Mouse (Mus musculus): ENCODE results near the gene Wfdc3. TPM values are rescaled to one million over a fixed set of nuclear protein-coding genes. Genes with fewer than 3 reads are reported as not detected.
A peak's percentile ranks its signal among the peaks of the same experiment; 100 is the strongest.
"Not testable (repeated sequence)": the region's sequence is repeated elsewhere in the genome, so short reads cannot be mapped to it uniquely, and the experiment has no call there.

The Wfdc3 gene
- polyA plus RNA-seq, 1 experiment = 0.23 TPM

DNA sequence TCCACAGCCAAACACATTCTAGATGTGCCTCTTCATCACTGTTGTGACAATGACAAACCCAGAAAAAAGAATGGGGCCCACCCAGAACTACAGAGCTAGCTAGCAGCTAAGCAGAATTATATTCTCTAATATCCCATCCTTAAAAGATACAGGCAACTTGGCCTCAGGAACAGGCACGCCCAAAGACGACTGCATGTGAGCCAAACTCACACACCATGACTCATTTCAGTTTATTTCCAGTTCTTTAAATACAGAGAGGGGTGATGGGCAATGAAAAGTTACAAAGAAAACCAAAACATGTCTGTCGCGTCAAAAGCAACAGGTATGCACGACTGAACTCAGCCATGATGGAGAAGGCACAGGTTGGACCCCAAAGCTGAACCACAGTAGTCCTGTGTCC is 10.3 kb downstream of the Wfdc3 start:
- no peaks in the 10 kb centered on the region for H3K27me3 ChIP-seq (ENCODE audit: control insufficient read depth, insufficient read depth, low read length)

DNA sequence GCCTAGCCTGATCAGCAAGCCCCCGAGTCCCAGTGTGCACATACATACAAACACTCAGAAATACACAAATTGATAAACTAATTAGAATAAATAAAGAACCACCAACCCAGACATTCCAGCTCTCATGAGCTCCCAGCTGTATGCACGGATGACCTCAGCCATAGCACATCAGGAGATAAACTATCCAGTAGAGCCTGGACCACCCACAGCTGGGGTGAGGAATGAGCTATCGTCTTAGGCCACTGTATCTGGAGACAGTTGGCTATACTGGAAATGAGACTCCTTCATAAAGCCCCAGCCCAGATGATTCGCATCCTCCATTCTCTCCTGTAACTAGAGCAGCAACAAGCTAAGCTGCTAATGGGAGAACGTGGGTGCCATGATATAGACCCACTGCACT is 10.9 kb downstream of the Wfdc3 start:
- no peak overlapping the region for H3K27ac ChIP-seq (ENCODE audit: control insufficient read depth, insufficient read depth, low read length)
- no peaks in the 10 kb centered on the region for H3K36me3 ChIP-seq (ENCODE audit: control insufficient read depth, insufficient read depth, low read length)
- H3K4me3 ChIP-seq (ENCODE audit: control insufficient read depth, insufficient read depth, low read length) = no peak overlapping the region
- no peaks in the 10 kb centered on the region for H3K27me3 ChIP-seq (ENCODE audit: control insufficient read depth, insufficient read depth, low read length)
- WGBS = 95% methylated on average over 5 of the region's 5 CpGs
- H3K4me1 ChIP-seq (replicated peaks; ENCODE audit: control insufficient read depth, insufficient read depth, low read length) = no peaks in the 10 kb centered on the region
- no peak for TF ChIP-seq CTCF (IDR thresholded peaks at IDR 0.05; ENCODE audit: borderline replicate concordance, control insufficient read depth, extremely low read depth, insufficient read depth, low read length, poor library complexity)
- DNase-seq = no peak

More for the DNA sequence above, 10.3 kb downstream of the Wfdc3 start:
- DNase-seq = no peak
- H3K36me3 ChIP-seq (ENCODE audit: control insufficient read depth, insufficient read depth, low read length) = no peaks in the 10 kb centered on the region
- no peak overlapping the region for H3K27ac ChIP-seq (ENCODE audit: control insufficient read depth, insufficient read depth, low read length)
- no peak overlapping the region for H3K4me3 ChIP-seq (ENCODE audit: control insufficient read depth, insufficient read depth, low read length)
- WGBS = 89% methylated on average over 5 of the region's 5 CpGs
- no peaks in the 10 kb centered on the region for H3K4me1 ChIP-seq (replicated peaks; ENCODE audit: control insufficient read depth, insufficient read depth, low read length)
- no peak for TF ChIP-seq POLR2A (IDR thresholded peaks at IDR 0.05; ENCODE audit: control insufficient read depth, extremely low read depth, insufficient read depth, low read length, poor library complexity)
- TF ChIP-seq CTCF (IDR thresholded peaks at IDR 0.05; ENCODE audit: borderline replicate concordance, control insufficient read depth, extremely low read depth, insufficient read depth, low read length, poor library complexity) = no peak

DNA sequence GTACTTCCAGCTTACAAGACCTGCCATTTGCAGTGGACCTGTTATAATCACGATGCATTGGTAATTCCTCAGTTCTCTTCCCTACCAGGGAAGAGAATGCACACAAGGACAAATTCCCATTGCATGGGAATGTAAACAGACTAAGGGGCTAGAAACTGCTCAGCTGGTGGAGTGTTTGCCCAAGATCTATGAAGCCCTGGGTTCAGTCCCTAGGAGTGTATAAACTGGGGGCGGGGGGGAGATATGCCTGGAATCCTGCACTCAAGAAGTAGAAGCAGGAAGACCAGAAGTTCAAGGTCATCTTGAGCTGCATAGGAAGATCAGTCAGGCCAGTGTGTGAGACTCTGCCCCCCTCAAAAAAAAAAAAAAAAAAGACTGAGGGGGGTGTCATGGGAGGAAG is 12.5 kb downstream of the Wfdc3 start:
- TF ChIP-seq POLR2A (IDR thresholded peaks at IDR 0.05; ENCODE audit: control insufficient read depth, extremely low read depth, insufficient read depth, low read length, poor library complexity) (no peak), CTCF (IDR thresholded peaks at IDR 0.05; ENCODE audit: borderline replicate concordance, control insufficient read depth, extremely low read depth, insufficient read depth, low read length, poor library complexity) (no peak)
- H3K4me1 ChIP-seq (replicated peaks; ENCODE audit: control insufficient read depth, insufficient read depth, low read length) = no peaks in the 10 kb centered on the region
- no peaks in the 10 kb centered on the region for H3K27me3 ChIP-seq (ENCODE audit: control insufficient read depth, insufficient read depth, low read length)
- DNase-seq = no peak
- H3K36me3 ChIP-seq (ENCODE audit: control insufficient read depth, insufficient read depth, low read length) = no peaks in the 10 kb centered on the region
- H3K27ac ChIP-seq (ENCODE audit: control insufficient read depth, insufficient read depth, low read length) = no peak overlapping the region
- no peak overlapping the region for H3K4me3 ChIP-seq (ENCODE audit: control insufficient read depth, insufficient read depth, low read length)
- 93% methylated on average over 2 of the region's 2 CpGs for WGBS

DNA sequence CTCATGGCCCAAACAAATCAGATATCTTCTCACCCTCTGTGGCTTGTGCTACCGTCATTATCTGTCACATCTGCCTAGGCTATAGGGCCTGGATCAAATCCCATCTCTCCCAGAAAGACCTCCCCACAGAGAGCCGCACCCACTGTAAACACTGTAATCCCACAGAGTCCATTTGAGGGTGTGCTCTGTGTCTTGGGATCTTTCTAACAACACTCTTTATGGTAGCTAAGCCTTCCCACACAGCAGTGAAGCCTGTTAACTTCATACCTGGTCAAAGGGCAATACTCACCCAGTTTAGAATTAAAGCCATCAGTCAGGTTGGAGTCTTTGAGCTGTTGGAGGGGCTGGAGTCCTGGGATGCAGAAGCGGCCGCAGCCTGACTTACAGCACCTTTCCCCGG is 14.0 kb downstream of the Wfdc3 start:
- H3K4me1 ChIP-seq (replicated peaks; ENCODE audit: control insufficient read depth, insufficient read depth, low read length) = no peaks in the 10 kb centered on the region
- H3K27me3 ChIP-seq (ENCODE audit: control insufficient read depth, insufficient read depth, low read length) = no peaks in the 10 kb centered on the region
- no peaks in the 10 kb centered on the region for H3K36me3 ChIP-seq (ENCODE audit: control insufficient read depth, insufficient read depth, low read length)
- TF ChIP-seq POLR2A (IDR thresholded peaks at IDR 0.05; ENCODE audit: control insufficient read depth, extremely low read depth, insufficient read depth, low read length, poor library complexity) (no peak), CTCF (IDR thresholded peaks at IDR 0.05; ENCODE audit: borderline replicate concordance, control insufficient read depth, extremely low read depth, insufficient read depth, low read length, poor library complexity) (no peak)
- no peak for DNase-seq
- no peak overlapping the region for H3K27ac ChIP-seq (ENCODE audit: control insufficient read depth, insufficient read depth, low read length)
- WGBS = 92% methylated on average over 5 of the region's 5 CpGs
- no peak overlapping the region for H3K4me3 ChIP-seq (ENCODE audit: control insufficient read depth, insufficient read depth, low read length)

DNA sequence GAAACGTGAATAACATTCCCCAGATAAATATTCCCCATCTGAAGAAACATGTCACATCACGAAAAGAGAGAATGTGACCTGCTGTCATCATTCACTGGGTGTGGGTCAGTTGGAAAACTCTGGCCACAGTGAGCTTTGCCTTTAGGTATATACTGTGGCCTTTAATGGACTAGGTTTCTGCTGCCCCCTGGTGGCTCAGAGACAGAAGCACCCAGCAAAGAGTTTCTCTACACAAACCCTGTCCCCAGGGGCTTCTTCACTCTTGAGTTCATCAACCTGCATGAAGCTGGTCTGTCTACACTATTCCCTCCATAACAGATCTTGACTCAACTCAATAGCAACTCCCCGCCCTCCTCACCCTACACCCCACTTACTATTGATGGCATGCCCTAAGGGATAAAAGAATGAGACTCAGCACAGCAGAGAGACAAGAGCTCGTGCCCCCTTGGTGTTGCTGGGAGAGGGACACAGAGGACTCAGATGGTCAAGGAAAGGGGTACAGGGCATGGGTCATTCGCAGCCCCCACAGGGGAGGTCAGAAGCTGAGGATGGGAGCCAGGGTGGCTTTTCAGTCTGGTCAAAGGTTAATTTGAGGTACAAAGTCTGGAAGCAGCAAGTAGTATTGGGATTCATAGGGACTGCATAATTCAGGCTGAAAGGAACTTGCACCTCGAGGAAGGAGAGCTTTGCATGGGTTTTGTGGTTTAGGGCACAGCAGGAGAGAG is 19.7 kb downstream of the Wfdc3 start:
- DNase-seq = peak; percentile 63
- no peaks in the 10 kb centered on the region; the same call in 1 of the 2 replicates for H3K4me1 ChIP-seq (replicated peaks; ENCODE audit: control insufficient read depth, insufficient read depth, low read length)
- WGBS = 32% methylated on average over 6 of the region's 6 CpGs
- H3K4me3 ChIP-seq (ENCODE audit: control insufficient read depth, insufficient read depth, low read length) = no peak overlapping the region
- no peaks in the 10 kb centered on the region for H3K27me3 ChIP-seq (ENCODE audit: control insufficient read depth, insufficient read depth, low read length)
- TF ChIP-seq CTCF (IDR thresholded peaks at IDR 0.05; ENCODE audit: borderline replicate concordance, control insufficient read depth, extremely low read depth, insufficient read depth, low read length, poor library complexity) (no peak), POLR2A (IDR thresholded peaks at IDR 0.05; ENCODE audit: control insufficient read depth, extremely low read depth, insufficient read depth, low read length, poor library complexity) (no peak)
- no peaks in the 10 kb centered on the region for H3K36me3 ChIP-seq (ENCODE audit: control insufficient read depth, insufficient read depth, low read length)
- no peak overlapping the region for H3K27ac ChIP-seq (ENCODE audit: control insufficient read depth, insufficient read depth, low read length)

DNA sequence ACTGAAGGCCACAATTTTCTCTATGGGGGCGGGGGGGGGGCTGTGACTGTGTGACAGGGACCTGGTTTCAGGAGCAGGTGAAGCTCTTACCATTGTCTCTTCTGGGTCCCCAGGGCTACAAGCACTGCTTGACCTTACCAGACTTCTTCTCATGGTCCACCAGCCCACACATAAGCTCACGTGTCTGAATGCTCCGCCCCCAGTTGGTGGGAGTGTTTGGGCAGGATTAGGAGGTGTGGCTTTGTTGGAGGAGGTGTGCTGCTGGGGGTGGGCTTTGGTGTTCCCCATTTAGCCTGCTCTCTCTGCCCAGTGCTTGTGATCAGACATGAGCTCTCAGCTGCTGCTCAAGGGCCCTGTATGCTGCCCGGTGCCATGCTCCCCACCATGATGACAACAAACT is 22.5 kb downstream of the Wfdc3 start:
- no peak for DNase-seq
- Histone ChIP-seq H3K27ac (ENCODE audit: control insufficient read depth, insufficient read depth, low read length) (no peak overlapping the region), H3K36me3 (ENCODE audit: control insufficient read depth, insufficient read depth, low read length) (no peaks in the 10 kb centered on the region), H3K4me3 (ENCODE audit: control insufficient read depth, insufficient read depth, low read length) (no peak overlapping the region), H3K27me3 (ENCODE audit: control insufficient read depth, insufficient read depth, low read length) (no peaks in the 10 kb centered on the region), H3K4me1 (replicated peaks; ENCODE audit: control insufficient read depth, insufficient read depth, low read length) (no peaks in the 10 kb centered on the region; the same call in 1 of the 2 replicates)
- WGBS = 78% methylated on average over 4 of the region's 4 CpGs
- no peak for TF ChIP-seq CTCF (IDR thresholded peaks at IDR 0.05; ENCODE audit: borderline replicate concordance, control insufficient read depth, extremely low read depth, insufficient read depth, low read length, poor library complexity)
- TF ChIP-seq POLR2A (IDR thresholded peaks at IDR 0.05; ENCODE audit: control insufficient read depth, extremely low read depth, insufficient read depth, low read length, poor library complexity) = no peak

DNA sequence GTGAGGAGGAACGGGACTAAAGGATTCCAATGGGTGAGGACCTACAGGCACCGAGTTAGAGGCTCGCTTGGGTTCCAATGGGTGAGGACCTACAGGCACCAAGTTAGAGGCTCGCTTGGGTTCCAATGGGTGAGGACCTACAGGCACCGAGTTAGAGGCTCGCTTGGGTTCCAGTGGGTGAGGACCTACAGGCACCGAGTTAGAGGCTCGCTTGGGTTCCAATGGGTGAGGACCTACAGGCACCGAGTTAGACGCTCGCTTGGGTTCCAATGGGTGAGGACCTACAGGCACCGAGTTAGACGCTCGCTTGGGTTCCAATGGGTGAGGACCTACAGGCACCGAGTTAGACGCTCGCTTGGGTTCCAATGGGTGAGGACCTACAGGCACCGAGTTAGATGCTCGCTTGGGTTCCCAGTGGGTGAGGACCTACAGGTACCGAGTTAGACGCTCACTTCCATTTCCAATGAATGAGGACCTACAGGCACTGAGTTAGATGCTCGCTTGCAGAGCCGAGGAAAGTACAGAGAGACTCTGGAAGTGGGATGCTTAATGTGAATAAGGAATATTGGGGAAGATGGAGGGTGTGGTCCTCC is 29.4 kb downstream of the Wfdc3 start:
- WGBS = 95% methylated on average over 23 of the region's 23 CpGs
- not testable (repeated sequence) for H3K27ac ChIP-seq (ENCODE audit: control insufficient read depth, insufficient read depth, low read length); H3K4me3 ChIP-seq (ENCODE audit: control insufficient read depth, insufficient read depth, low read length); H3K36me3 ChIP-seq (ENCODE audit: control insufficient read depth, insufficient read depth, low read length); H3K4me1 ChIP-seq (replicated peaks; ENCODE audit: control insufficient read depth, insufficient read depth, low read length); H3K27me3 ChIP-seq (ENCODE audit: control insufficient read depth, insufficient read depth, low read length); DNase-seq
